Mouse (Mus musculus) embryonic facial prominence, embryonic 10.5 days (tissue): ENCODE data around the gene Slc1a5. TPM values are rescaled to one million over a fixed set of nuclear protein-coding genes. Genes with fewer than 3 reads are reported as not detected.

Experiments
- DNase-seq: peaks from one replicate; pipeline ENCODE4 v3.0.0-alpha.2; 2017; ENCODE audit warnings: low spot score
- H3K27ac ChIP-seq: fragments of 300-500 bp; sonication (generic); replicated peaks from 2 replicates; pipeline ENCODE4 v1.5.1; 2016; ENCODE audit warnings: mild to moderate bottlenecking
- H3K27me3 ChIP-seq: fragments of 300-500 bp; sonication (generic); replicated peaks from 2 replicates; pipeline ENCODE4 v1.6.1; 2016; ENCODE audit warnings: low read depth, mild to moderate bottlenecking; ENCODE audit not compliant: poor library complexity, severe bottlenecking
- H3K36me3 ChIP-seq: fragments of 300-500 bp; sonication (generic); replicated peaks from 2 replicates; pipeline ENCODE4 v1.6.1; 2016; ENCODE audit warnings: mild to moderate bottlenecking, moderate library complexity
- H3K4me1 ChIP-seq: fragments of 300-500 bp; sonication (generic); 2 replicates; pipeline ENCODE4 v1.6.1; 2016
- H3K4me3 ChIP-seq: fragments of 300-500 bp; sonication (generic); 2 replicates; pipeline ENCODE4 v1.5.1; 2016; ENCODE audit warnings: mild to moderate bottlenecking, moderate library complexity
- H3K9me3 ChIP-seq: fragments of 300-500 bp; sonication (generic); 2 replicates; pipeline ENCODE4 v1.6.1; 2016; ENCODE audit warnings: mild to moderate bottlenecking
- WGBS: fragments of 180-500 bp; shearing (Covaris S2); methylation state at CpG from one replicate; pipeline ENCODE4 v1.1.7; 2016; 5-methylcytosine and 5-hydroxymethylcytosine counted together
- polyA plus RNA-seq: library from polyadenylated mRNA; unstranded; fragments of >200 nt; fragmentation: Nextera tagmentation; extraction: Ambion mirVana; gene quantifications from 2 replicates; pipeline ENCODE4 v1.2.1, GENCODE M21; 2016

The Slc1a5 gene
- polyA plus RNA-seq, 1 experiment from 2014 or later = 37.3 TPM

GRCm38 (mm10) chr7:16812505-16812904, 31.4 kb downstream of the Slc1a5 start:
- H3K4me1 ChIP-seq = peaks cover 50% of the 10 kb centered on the region
- H3K4me3 ChIP-seq = no peak overlapping the region
- peaks cover 38% of the 10 kb centered on the region for H3K27me3 ChIP-seq
- H3K27ac ChIP-seq = no peak overlapping the region
- DNase-seq = no peak
- H3K36me3 ChIP-seq = peaks cover 54% of the 10 kb centered on the region
- WGBS = 77% methylated on average over 2 of the region's 2 CpGs
- peaks cover 3% of the 10 kb centered on the region; the same call in 1 of the 2 replicates for H3K9me3 ChIP-seq

- H3K9me3 ChIP-seq = no peaks in the 10 kb centered on the region
- H3K4me1 ChIP-seq = peaks cover 74% of the 10 kb centered on the region
- H3K4me3 ChIP-seq = peak within 1 kb of the TSS; percentile 79
- peaks cover 32% of the 10 kb centered on the region for H3K36me3 ChIP-seq
- peaks cover 32% of the 10 kb centered on the region for H3K27me3 ChIP-seq
- 4% methylated on average over 1 of the region's 1 CpGs for WGBS
- H3K27ac ChIP-seq = peak within 1 kb of the TSS; percentile 97
- peak; percentile 79 for DNase-seq
These were observed 34.3 kb downstream of the Slc1a5 start, which contains the start of gene Strn4 for GRCm38 (mm10) chr7:16815351-16815941. Strn4 (plus strand) TSS chr7:16815889.

DNA sequence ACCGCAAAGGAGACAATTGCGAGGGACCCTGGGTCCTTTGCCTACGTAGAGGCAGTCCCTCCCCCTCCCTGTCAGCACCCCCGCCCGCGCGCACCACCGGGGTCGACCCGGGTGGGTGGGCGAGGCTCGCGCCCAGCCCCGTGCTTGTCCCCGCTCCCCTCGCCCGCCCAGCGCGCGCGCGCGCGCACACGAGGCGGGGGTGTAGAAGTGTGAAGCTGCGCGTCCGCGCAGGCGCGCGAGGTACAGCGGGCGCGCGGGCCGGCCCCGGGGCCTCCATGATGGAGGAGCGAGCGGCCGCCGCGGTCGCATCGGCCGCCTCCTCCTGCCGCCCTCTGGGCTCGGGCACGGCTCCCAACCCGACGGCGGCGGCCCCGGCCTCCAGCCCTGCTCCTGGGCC, 34.9 kb downstream of the Slc1a5 start:
- DNase-seq = peak; percentile 92
- Histone ChIP-seq H3K9me3 (no peaks in the 10 kb centered on the region), H3K4me1 (peaks cover 74% of the 10 kb centered on the region), H3K4me3 (peak overlapping the region; percentile 79), H3K27ac (peak overlapping the region; percentile 97), H3K27me3 (peaks cover 26% of the 10 kb centered on the region), H3K36me3 (peaks cover 28% of the 10 kb centered on the region)
- WGBS = under 1% methylated on average over 55 of the region's 55 CpGs

DNA sequence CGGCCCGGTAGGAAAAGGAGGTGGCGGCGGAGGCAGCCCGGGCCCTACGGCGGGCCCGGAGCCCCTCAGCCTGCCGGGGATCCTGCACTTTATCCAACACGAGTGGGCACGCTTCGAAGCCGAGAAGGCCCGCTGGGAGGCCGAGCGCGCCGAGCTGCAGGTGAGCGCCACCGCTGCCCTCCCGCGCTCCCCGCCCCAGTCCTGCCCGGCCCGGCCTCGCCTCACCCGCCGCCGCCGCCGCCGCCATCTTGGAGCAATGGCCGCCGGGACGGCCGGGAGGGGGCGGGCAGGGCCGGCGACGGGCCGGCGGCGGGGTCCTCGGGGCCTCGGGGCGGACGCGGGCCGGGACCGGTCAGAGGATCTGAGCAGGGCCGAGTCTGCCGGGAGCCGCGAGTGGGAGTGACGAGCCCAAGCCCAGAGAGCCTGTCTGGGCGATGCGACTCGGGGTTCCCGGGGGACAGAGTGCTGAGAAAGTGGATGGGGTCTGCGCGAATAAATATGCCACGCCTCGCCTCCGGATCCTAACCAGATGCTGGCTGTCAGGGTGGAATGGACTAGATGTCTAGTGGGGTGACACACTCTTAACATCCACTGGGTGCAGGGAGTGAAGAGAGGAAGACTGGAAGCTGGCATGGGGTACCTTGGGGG, 35.5 kb downstream of the Slc1a5 start, which contains the start of gene Fkrp:
Fkrp (minus strand) TSS at position 258 of the 648 bp plus-strand sequence.
- under 1% methylated on average over 64 of the region's 64 CpGs for WGBS
- DNase-seq = peak; percentile 77
- Histone ChIP-seq H3K36me3 (peaks cover 28% of the 10 kb centered on the region), H3K9me3 (no peaks in the 10 kb centered on the region), H3K4me1 (peaks cover 74% of the 10 kb centered on the region), H3K27ac (peak within 1 kb of the TSS; percentile 97), H3K27me3 (peaks cover 21% of the 10 kb centered on the region), H3K4me3 (peak within 1 kb of the TSS; percentile 79)

GRCm38 (mm10) chr7:16817693-16818092, 36.6 kb downstream of the Slc1a5 start:
- 65% methylated on average over 3 of the region's 3 CpGs for WGBS
- H3K36me3 ChIP-seq = peaks cover 37% of the 10 kb centered on the region
- H3K27ac ChIP-seq = peak overlapping the region; percentile 97; the same call in 1 of the 2 replicates
- peak overlapping the region; percentile 79 for H3K4me3 ChIP-seq
- H3K4me1 ChIP-seq = peaks cover 75% of the 10 kb centered on the region
- DNase-seq = no peak
- peaks cover 10% of the 10 kb centered on the region for H3K27me3 ChIP-seq
- no peaks in the 10 kb centered on the region for H3K9me3 ChIP-seq

- 78% methylated on average over 5 of the region's 5 CpGs for WGBS
- Histone ChIP-seq H3K27ac (no peak overlapping the region), H3K27me3 (no peaks in the 10 kb centered on the region), H3K4me1 (peaks cover 73% of the 10 kb centered on the region), H3K9me3 (no peaks in the 10 kb centered on the region), H3K4me3 (no peak overlapping the region), H3K36me3 (peaks cover 39% of the 10 kb centered on the region)
- DNase-seq = no peak
These were observed 38.7 kb downstream of the Slc1a5 start for GRCm38 (mm10) chr7:16819794-16820193.

DNA sequence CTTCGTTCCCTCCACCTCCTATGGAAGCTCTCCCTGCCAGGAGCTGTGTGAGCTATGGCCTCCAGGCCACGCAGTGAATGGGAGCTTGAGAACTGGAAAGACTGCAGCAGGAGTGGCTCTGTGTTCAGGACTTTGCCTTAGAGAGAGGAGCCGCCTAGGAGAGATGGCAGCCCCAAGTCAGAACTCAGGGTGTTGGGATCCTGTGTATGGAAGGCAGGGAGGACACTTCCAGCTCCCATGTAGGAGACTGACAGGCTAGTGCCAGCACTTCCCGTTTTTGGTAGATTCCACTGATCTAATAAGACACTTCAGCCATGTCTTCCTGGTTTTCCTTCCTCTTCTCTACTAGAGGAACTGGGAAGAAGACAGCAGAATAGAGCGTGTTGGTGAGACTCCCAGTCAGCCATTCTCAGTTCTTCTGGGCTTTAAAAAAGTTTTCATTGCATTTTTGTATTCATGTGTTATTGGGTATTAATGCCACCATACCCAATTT, 39.2 kb downstream of the Slc1a5 start:
- Histone ChIP-seq H3K36me3 (peaks cover 44% of the 10 kb centered on the region), H3K4me3 (peak overlapping the region; percentile 22; the same call in 1 of the 2 replicates), H3K9me3 (no peaks in the 10 kb centered on the region), H3K4me1 (peaks cover 67% of the 10 kb centered on the region), H3K27me3 (no peaks in the 10 kb centered on the region), H3K27ac (0 out of 2 replicates have a peak overlapping the region, but pooled peaks have one; percentile 35)
- DNase-seq = no peak
- 66% methylated on average over 5 of the region's 5 CpGs for WGBS

DNA sequence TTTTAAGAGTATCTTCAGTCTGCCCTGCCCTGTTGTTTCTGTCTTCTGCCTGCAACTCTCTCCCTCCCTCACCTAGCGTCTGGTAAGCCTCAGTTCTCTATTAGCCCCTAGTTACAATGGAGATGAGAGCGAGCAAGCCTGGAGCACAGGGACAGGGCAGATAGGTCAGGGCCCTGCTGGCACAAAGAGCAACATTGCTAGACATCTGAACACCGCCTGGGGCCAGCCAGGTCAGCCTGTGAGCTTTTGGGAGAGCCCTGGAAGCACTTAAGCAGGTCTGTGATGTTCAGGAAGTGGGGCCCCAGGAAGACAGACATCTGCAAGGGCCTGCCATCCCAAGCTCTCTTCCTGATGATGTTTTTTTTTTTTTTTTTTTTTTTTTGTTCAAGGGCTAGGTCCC, 40.0 kb downstream of the Slc1a5 start:
- Histone ChIP-seq H3K27me3 (no peaks in the 10 kb centered on the region), H3K4me1 (peaks cover 61% of the 10 kb centered on the region), H3K27ac (peak overlapping the region; percentile 55), H3K4me3 (peak overlapping the region; percentile 8; the same call in 1 of the 2 replicates), H3K36me3 (peaks cover 52% of the 10 kb centered on the region), H3K9me3 (no peaks in the 10 kb centered on the region)
- WGBS = 14% methylated on average over 3 of the region's 3 CpGs
- DNase-seq = peak; percentile 67

DNA sequence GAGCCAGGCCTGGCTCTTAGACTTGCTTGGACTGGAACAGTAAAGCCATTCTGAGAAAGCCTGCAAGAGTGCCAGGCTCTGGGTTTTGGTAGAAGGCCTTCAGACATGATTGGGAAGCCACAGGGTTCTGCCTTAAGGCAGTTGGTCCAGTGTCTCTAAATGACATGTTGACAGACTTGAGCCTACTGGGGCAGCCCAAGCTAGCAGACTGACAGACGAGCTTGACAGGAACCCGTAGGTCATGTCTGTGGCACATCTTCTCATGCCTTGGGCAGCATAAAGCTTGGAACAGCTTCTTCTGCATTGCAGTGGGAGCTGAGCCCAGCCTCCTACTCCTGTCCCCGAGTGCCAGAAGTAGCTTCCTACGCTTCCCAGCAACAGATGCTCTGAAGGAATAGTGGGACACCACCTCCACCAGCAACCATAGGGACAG, 40.5 kb downstream of the Slc1a5 start:
- no peaks in the 10 kb centered on the region for H3K9me3 ChIP-seq
- peak overlapping the region; percentile 55; the same call in 1 of the 2 replicates for H3K27ac ChIP-seq
- no peak overlapping the region; the same call in 1 of the 2 replicates for H3K4me3 ChIP-seq
- H3K36me3 ChIP-seq = peaks cover 58% of the 10 kb centered on the region
- 52% methylated on average over 4 of the region's 4 CpGs for WGBS
- DNase-seq = no peak
- H3K4me1 ChIP-seq = peaks cover 66% of the 10 kb centered on the region
- no peaks in the 10 kb centered on the region for H3K27me3 ChIP-seq

GRCm38 (mm10) chr7:16823734-16824133, 42.6 kb downstream of the Slc1a5 start:
- no peak for DNase-seq
- Histone ChIP-seq H3K4me1 (peaks cover 49% of the 10 kb centered on the region), H3K27me3 (no peaks in the 10 kb centered on the region), H3K9me3 (no peaks in the 10 kb centered on the region), H3K4me3 (no peak overlapping the region), H3K36me3 (peaks cover 77% of the 10 kb centered on the region), H3K27ac (no peak overlapping the region)
- 79% methylated on average over 5 of the region's 5 CpGs for WGBS

- Histone ChIP-seq H3K27me3 (no peaks in the 10 kb centered on the region), H3K36me3 (peaks cover 92% of the 10 kb centered on the region)
These were observed 44.6 kb downstream of the Slc1a5 start for GRCm38 (mm10) chr7:16825785-16826184.

DNA sequence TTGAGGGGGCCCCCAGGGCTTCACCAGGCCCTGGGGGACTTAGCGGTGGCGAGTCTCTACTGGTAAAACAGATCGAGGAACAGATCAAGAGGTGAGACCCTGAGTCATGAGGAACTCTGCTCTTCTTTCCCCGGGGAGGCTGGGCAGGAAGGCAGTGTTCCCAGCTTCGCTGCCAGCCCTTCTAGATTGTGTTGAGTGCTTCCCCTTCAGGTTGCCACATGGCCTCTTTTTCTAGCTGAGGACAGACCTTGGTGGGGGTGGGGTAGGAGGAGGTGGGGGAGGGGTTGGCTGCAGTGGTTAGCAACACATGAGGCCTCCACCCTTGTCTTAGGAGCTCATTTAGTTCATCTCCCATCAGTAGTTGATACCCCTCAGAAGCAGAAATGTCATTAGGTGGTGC, 45.4 kb downstream of the Slc1a5 start:
- Histone ChIP-seq H3K27me3 (no peaks in the 10 kb centered on the region), H3K4me1 (peaks cover 21% of the 10 kb centered on the region), H3K36me3 (peaks cover 100% of the 10 kb centered on the region), H3K27ac (no peak overlapping the region), H3K9me3 (no peaks in the 10 kb centered on the region), H3K4me3 (no peak overlapping the region)
- WGBS = 76% methylated on average over 5 of the region's 5 CpGs
- DNase-seq = no peak

More at GRCm38 (mm10) chr7:16825785-16826184, 44.6 kb downstream of the Slc1a5 start:
- H3K4me3 ChIP-seq = no peak overlapping the region
- peaks cover 29% of the 10 kb centered on the region for H3K4me1 ChIP-seq
- 85% methylated on average over 10 of the region's 10 CpGs for WGBS
- H3K27ac ChIP-seq = no peak overlapping the region
- DNase-seq = no peak
- no peaks in the 10 kb centered on the region for H3K9me3 ChIP-seq
